Mouse (Mus musculus) 416B (cell line): ENCODE data around the gene Lyve1.
A peak's percentile ranks its signal among the peaks of the same experiment; 100 is the strongest.
"Not testable (repeated sequence)": the region's sequence is repeated elsewhere in the genome, so short reads cannot be mapped to it uniquely, and the experiment has no call there.

Source experiments
- DNase-seq: peaks from one replicate; pipeline ENCODE4 v3.0.0; 2011; ENCODE audit warnings: low read depth

Lyve1 gene

GRCm38 (mm10) chr7:110862751-110863289, at the start of gene Lyve1:
Gene Lyve1 (minus strand): TSS chr7:110863239.
- DNase-seq = no peak

GRCm38 (mm10) chr7:110908209-110909144, 45.4 kb upstream of the Lyve1 start:
- DNase-seq = peak; percentile 15

- DNase-seq = no peak
These were observed 43.5 kb upstream of the Lyve1 start for GRCm38 (mm10) chr7:110906566-110906965.

GRCm38 (mm10) chr7:110903226-110903625, 40.2 kb upstream of the Lyve1 start:
- no peak for DNase-seq

GRCm38 (mm10) chr7:110897202-110897601, 34.2 kb upstream of the Lyve1 start:
- DNase-seq = no peak

GRCm38 (mm10) chr7:110896453-110896852, 33.4 kb upstream of the Lyve1 start:
- DNase-seq = no peak

GRCm38 (mm10) chr7:110895772-110896171, 32.7 kb upstream of the Lyve1 start:
- not testable (repeated sequence) for DNase-seq

- DNase-seq = no peak
These were observed 31.6 kb upstream of the Lyve1 start for GRCm38 (mm10) chr7:110894673-110895072.

- no peak for DNase-seq
These were observed 31.0 kb upstream of the Lyve1 start for GRCm38 (mm10) chr7:110893943-110894610.

- no peak for DNase-seq
These were observed 28.5 kb upstream of the Lyve1 start for GRCm38 (mm10) chr7:110891501-110891986.

GRCm38 (mm10) chr7:110881746-110882333, 18.8 kb upstream of the Lyve1 start:
- DNase-seq = no peak

GRCm38 (mm10) chr7:110878028-110878427, 15.0 kb upstream of the Lyve1 start:
- DNase-seq = no peak

GRCm38 (mm10) chr7:110876965-110877364, 13.9 kb upstream of the Lyve1 start:
- no peak for DNase-seq

- DNase-seq = no peak
These were observed 5.8 kb upstream of the Lyve1 start for GRCm38 (mm10) chr7:110868807-110869206.

- no peak for DNase-seq
These were observed 4.1 kb upstream of the Lyve1 start for GRCm38 (mm10) chr7:110867116-110867515.

- DNase-seq = no peak
These were observed 3.0 kb upstream of the Lyve1 start for GRCm38 (mm10) chr7:110866021-110866420.

- DNase-seq = no peak
These were observed 2.5 kb upstream of the Lyve1 start for GRCm38 (mm10) chr7:110865570-110865969.

- no peak for DNase-seq
These were observed 2.0 kb upstream of the Lyve1 start for GRCm38 (mm10) chr7:110865038-110865437.

- DNase-seq = peak; percentile 31
These were observed 2.9 kb downstream of the Lyve1 start for GRCm38 (mm10) chr7:110860129-110860528.

GRCm38 (mm10) chr7:110855604-110856003, 7.4 kb downstream of the Lyve1 start:
- no peak for DNase-seq

GRCm38 (mm10) chr7:110854927-110855546, 8.0 kb downstream of the Lyve1 start:
- no peak for DNase-seq

GRCm38 (mm10) chr7:110854519-110854918, 8.5 kb downstream of the Lyve1 start:
- no peak for DNase-seq
